Mouse (Mus musculus) layer of hippocampus, adult 9-11 months (tissue): ENCODE data around the gene Dscaml1.

ENCODE experiments used
- DNase-seq: peaks from one replicate; pipeline ENCODE4 v3.0.0; 2022

Gene Dscaml1

DNA sequence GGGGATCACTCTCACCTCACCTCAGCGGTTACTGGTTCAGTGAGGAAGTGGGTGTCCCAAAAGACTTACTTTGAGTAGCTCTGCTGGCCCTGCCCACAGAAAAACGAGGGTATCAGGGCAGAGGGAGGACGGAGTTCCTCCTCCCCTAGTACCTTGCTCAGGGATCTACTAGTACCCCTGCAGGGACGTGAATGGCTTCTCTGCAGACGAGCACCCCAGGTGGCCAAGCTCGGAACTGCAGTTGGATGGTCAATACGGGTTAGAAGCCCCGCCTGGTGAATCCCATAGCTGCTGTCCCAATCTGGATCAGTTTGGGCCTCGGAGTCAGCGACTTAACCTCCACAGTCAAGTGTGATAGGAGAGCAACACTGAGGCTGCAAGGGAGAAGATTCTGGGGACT lies 14.1 kb upstream of the Dscaml1 start:
- peak; percentile 81 for DNase-seq

- no peak for DNase-seq
Observed at GRCm38 (mm10) chr9:45412700-45413477, 13.5 kb upstream of the Dscaml1 start.

DNA sequence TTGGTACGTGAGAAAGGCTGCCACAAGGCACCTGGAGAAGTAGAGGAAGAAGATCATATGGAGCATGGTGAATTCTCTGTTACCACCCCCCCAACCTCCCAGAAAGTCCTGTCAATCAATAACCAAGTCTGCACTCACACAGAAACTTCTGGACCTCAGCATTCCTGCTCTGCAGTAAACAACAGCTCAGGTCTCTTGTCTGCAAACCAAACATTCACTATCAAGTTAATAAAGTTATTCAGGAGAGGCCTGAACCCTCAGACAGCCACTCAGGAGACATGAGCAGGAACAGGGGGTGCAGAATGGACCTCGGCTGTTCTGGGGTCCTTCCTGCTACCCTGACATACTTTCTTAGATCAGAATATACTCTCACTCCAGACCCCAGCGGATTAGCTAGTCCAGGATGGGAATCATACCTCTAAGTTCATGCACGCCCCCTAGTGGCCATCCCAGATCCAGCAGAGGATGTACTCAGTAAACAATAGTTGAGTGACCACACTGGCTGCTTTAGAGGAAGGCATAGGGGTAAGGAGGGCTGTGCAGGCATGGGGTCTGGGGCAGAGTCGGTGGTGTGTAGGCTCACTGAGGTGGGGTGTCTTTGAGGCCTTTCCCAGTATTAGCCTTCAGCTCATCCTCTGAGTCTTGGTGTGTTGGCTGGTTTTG lies 12.8 kb upstream of the Dscaml1 start:
- peak; percentile 34 for DNase-seq

DNA sequence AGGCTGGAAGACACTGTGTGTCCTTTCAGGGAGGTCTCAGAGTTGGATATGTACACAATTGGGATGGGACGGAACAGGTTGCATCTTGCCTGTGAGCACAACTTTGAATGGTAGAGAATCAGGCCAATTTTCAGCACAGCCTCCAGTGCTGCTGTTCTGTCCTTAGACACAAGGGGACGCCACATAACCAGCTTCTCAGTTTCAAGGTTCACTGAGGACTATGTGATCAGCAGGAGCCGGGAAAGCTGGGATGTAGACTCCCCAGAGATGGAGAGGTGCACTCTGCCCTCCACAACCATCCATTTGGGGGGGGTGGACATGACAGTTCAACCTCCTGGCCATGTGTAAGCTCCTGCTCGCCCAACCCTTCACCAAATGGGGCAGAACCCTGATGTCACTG lies 10.5 kb upstream of the Dscaml1 start:
- DNase-seq = peak; percentile 61

DNA sequence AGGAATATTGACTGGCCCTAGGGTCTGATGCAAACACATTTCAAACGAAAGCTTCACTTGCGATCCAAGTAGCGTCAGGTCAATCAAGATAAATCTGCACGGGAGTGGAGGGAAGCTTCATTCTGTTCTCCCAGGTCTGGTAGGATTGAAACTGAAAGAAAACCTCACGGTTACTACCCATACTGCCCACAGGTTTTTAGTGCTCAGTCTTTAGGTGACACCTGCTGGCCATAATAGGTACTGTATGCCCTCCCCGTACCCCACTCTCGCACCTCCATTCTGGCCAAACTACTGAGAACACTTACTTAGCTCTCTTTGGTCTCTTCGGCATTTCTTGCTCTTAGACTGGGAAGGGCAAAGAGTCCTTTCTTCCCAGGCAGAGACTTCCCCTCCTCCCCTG lies 9.2 kb upstream of the Dscaml1 start:
- DNase-seq = peak; percentile 37

GRCm38 (mm10) chr9:45418252-45418651 lies 8.2 kb upstream of the Dscaml1 start:
- DNase-seq = peak; percentile 83

DNA sequence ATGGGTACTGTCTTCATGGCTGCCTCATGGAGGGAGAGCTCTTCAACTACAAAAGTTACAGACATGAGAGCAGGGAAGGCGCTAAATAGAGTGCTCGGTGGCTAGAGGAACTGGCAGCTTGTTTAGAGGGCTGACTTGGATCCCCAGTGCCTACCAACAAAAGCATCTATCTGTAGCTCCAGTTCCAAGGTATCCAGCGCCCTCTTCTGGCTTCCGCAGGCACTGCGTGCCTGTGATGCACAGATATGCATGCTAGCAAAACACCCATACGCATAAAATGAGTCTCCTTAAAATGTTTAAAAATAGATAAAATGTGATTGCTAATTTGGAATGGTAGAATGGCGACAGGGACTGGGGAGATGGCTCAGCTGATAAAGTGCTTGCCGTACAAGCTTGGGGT lies 5.2 kb upstream of the Dscaml1 start:
- peak; percentile 46 for DNase-seq

DNA sequence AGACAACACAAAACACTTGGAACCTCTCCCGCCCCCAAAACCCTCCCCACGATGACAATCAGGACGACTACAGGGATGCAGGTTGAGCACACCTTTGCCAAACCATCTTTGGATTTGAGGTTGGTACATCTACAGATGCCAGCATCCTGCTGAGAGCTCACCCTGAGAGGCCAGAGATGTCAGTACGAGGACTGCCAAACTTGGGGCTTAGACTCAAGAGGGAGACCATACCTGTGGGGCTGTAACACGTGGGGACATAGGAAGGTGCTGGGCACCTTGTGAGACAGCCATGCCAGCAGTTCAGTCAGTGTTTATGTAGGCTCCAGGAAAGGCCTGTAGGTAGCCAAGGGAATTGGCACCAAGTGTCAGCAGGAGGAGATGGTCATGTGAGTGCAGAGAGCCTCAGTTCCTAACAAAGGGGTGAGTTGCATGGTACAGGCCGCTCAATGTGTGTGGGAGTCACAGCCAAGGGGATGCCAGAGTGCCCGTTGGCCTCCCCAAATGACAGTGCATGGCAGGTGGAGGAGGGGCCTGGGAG lies 3.6 kb upstream of the Dscaml1 start:
- DNase-seq = no peak

GRCm38 (mm10) chr9:45429392-45429791 lies 3.0 kb downstream of the Dscaml1 start:
- no peak for DNase-seq

- peak; percentile 37 for DNase-seq
Observed at GRCm38 (mm10) chr9:45429951-45430697, 3.7 kb downstream of the Dscaml1 start.

DNA sequence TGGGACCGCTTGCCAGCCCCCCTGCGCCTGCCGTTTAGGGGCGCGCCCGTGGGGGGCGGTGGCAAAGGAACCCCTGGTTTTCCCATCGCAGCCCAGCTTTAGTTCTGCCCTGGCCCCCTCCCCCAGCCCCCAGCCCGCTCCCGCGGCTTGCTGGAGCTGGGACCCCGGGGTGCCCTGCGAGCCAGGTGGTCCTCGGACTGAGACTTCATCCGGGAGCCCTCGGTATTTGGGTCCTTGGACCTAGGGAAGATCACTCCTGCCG lies 4.2 kb downstream of the Dscaml1 start:
- no peak for DNase-seq

- DNase-seq = no peak
Observed at GRCm38 (mm10) chr9:45431150-45431549, 4.7 kb downstream of the Dscaml1 start.

GRCm38 (mm10) chr9:45432639-45433038 lies 6.2 kb downstream of the Dscaml1 start:
- DNase-seq = peak; percentile 78

GRCm38 (mm10) chr9:45433119-45433518 lies 6.7 kb downstream of the Dscaml1 start:
- no peak for DNase-seq

GRCm38 (mm10) chr9:45434171-45434570 lies 7.7 kb downstream of the Dscaml1 start:
- DNase-seq = no peak

DNA sequence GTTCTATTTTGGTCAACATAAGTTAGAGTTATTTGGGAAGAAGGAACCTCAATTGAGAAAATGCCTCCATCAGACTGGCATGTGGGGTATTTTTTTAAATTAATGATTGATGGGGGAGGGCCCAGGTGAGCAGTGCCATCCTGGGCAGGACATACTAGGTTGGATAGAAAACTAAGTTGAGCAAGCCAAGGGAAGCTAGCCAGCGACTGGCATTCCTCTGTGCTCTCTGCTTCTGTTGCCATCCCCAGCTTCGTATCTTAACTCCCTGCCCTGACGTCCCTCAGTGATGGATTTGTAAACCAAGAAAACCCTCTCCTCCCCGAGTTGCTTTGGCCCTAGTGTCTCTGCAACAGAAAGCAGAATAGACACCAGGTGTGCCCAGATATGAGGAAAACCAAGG lies 12.6 kb downstream of the Dscaml1 start:
- no peak for DNase-seq

DNA sequence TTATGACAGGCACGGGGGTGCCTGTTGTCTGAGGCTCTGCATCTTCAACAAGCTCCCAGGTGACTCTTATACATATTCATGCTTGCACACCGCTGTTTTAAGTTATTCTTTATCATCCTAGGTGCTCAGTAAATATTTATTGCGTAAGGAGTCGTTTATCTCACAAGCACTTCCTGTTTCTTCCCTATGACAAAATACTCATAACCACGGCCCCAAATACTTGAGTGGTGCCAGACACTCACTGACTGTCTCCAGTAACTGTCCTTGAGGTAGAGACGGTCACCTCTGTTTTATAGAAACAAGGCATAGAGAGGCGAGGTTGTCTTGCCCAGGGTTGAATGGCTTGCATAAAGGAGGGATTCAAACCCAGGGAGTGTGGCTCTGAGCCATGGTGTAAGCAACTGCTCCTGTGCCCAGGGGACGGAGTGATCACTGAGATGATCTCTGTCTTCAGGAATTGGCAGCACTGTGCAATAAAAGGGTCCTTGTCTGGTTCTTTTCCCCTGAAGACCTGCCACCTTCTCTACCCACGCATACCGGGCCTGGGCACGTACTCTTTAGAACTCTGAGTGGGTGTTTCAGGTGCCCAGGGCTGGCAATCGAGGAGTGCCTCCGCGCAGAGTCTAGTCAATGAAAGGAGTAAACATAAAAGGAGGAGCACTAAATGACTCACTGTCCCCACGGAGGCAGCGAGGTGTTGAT lies 13.8 kb downstream of the Dscaml1 start:
- DNase-seq = no peak

DNA sequence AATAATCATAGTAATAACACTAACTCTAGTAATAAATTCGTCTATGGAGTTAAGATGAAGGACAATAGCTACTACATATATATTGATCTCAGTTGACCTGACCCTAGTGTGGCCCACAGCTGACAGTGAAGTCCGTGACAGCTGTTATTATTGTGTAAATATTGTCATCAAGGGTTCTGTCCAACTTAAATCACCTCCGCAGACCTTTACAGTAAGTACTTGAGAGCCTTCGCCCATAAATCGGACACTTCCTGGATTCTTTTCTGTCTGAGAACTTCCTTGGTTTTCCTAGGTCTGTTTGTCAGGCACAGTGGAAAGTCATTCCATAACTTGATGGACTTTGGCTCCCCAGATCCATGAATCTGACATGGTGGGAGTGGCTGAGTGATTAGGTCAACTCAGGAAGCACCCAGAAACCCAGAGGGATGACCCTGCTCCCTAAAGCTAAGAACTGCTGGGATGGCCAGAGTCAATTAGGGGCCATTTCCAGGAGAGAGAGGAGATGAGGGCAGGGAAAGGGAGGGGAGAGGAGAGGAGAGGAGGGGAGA lies 17.9 kb downstream of the Dscaml1 start:
- no peak for DNase-seq

DNA sequence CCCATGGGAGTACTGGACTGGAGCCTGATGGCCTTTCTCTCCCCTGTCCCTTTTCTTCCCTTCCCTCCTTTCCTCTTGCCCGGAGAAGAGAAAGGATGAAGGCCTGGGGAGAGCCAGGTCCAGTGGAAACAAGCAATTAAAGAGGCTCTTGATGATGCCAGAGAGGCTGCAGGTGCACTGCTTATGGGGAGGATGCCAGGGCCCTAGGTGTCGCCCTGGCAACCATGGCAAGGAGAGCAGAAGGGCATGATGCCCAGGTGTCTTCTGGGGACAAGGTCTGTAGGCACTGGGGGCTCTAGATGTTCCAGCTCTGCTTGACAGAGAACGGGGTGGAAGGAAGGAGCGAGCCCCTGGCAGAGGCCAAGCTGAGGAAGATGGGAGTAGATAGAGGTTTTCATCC lies 23.2 kb downstream of the Dscaml1 start:
- no peak for DNase-seq

DNA sequence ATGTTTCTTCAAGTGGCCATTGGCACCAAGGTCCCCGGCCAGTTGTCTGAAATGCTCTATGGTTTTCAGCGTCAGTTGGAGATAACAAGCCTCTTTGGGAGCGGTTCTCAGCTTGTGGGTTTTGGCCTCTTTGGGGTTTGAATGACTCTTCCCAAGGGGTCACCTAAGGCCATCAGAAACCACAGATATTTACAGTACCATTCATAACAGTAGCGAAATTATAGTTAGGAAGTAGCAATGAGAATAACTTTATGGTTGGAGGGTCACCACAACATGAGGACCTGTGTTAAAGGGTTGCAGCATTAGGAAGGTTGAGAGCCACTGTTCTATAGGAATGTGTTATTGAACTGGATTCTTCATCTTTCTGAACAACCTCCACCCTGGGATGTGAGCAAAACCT lies 24.9 kb downstream of the Dscaml1 start:
- no peak for DNase-seq

DNA sequence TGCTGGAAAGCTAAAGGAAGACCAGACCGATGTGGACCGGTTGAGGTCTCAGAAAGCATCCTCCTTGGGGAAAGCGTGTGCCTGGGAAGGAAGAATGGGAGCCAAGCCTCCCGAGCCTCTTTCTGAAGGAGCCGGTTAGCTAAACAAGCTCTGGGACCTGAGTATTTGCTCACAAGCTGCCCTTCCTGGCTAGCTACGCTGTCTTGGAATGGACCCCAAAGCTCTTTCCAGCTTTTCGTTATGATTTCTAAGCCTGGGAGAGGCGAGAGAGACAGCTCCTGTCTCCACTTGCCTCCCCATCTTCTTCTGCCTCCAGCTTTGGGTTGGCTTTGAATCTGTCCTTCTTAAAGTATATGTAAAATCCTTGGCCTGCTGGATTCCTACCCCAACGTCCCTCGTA lies 27.6 kb downstream of the Dscaml1 start:
- DNase-seq = no peak

DNA sequence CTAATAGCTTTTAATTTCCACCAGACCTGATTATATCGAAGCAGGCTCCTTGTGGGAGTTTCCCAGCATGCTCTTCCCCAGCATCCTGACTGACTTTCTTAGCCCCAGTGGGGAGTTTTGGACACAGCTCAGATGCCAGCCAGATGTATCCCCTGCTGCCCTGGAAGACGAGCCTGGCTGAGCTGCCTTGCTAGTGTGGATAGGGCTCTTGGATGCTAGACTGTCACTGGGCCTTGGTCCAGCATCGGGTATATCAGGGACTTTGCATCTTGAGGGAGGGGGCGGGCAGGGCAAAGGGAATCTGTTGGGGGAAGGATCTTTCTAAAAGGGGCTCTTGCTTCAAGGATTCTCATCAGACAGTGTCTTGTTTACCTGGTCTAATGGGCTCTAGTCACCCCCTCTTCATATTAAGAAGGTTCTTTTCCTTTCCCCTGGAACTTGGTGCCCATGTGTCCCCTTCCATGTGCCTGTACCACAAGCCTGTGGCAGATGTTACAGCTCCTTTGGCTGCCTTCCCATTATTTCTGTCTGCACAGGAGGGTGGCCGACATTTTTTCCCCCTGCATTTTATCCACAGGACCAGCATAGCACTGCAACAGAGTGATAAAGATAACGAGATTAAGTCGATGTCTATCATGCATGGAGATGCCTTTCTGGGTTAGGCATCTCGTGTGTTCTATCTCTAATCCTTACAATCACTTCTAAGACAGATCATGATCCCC lies 28.6 kb downstream of the Dscaml1 start:
- no peak for DNase-seq
